Mouse (Mus musculus) heart, embryonic 12.5 days (tissue): Measurements from ENCODE around the gene Sox8. TPM values are rescaled to one million over a fixed set of nuclear protein-coding genes. Genes with fewer than 3 reads are reported as not detected.

Source experiments
- ATAC-seq: fragments of 200-750 bp; cut with Nextera tagmentation; 2 replicates; pipeline ENCODE4 v1.8.0; 2017; ENCODE audit warnings: moderate TSS enrichment, moderate library complexity; ENCODE audit not compliant: insufficient number of reproducible peaks, low FRiP score
- H3K27ac ChIP-seq: fragments of 300-500 bp; sonication (generic); 2 replicates; pipeline ENCODE4 v1.5.1; 2016; ENCODE audit warnings: mild to moderate bottlenecking, moderate library complexity; ENCODE audit not compliant: poor library complexity, severe bottlenecking
- H3K27me3 ChIP-seq: fragments of 300-500 bp; sonication (generic); replicated peaks from 2 replicates; pipeline ENCODE4 v1.6.1; 2016; ENCODE audit warnings: mild to moderate bottlenecking, moderate library complexity
- H3K36me3 ChIP-seq: fragments of 300-500 bp; sonication (generic); 2 replicates; pipeline ENCODE4 v1.6.1; 2016; ENCODE audit warnings: mild to moderate bottlenecking, moderate library complexity
- H3K4me1 ChIP-seq: fragments of 300-500 bp; sonication (generic); replicated peaks from 2 replicates; pipeline ENCODE4 v1.6.1; 2016; ENCODE audit warnings: mild to moderate bottlenecking
- H3K4me2 ChIP-seq: fragments of 300-500 bp; sonication (generic); 2 replicates; pipeline ENCODE4 v1.6.1; 2016; ENCODE audit warnings: mild to moderate bottlenecking, moderate library complexity
- H3K4me3 ChIP-seq: fragments of 300-500 bp; sonication (generic); 2 replicates; pipeline ENCODE4 v1.5.1; 2016; ENCODE audit warnings: mild to moderate bottlenecking
- H3K9ac ChIP-seq: fragments of 300-500 bp; sonication (generic); 2 replicates; pipeline ENCODE4 v1.6.1; 2016; ENCODE audit warnings: mild to moderate bottlenecking, moderate library complexity
- H3K9me3 ChIP-seq: fragments of 300-500 bp; sonication (generic); replicated peaks from 2 replicates; pipeline ENCODE4 v1.6.1; 2016; ENCODE audit warnings: mild to moderate bottlenecking, moderate library complexity
- WGBS: fragments of 180-500 bp; shearing (Covaris S2); methylation state at CpG from one replicate; pipeline ENCODE4 v1.1.7; 2016; 5-methylcytosine and 5-hydroxymethylcytosine counted together
- polyA plus RNA-seq: library from polyadenylated mRNA; unstranded; fragments of >200 nt; fragmentation: Nextera tagmentation; extraction: Ambion mirVana; gene quantifications from 2 replicates; pipeline ENCODE4 v1.2.1, GENCODE M21; 2016

Sox8 gene
- polyA plus RNA-seq, 1 experiment from 2014 or later = 1.9 TPM

- 5% methylated on average over 21 of the region's 21 CpGs for WGBS
- peak; percentile 39 for ATAC-seq
- peaks cover 55% of the 10 kb centered on the region for H3K4me1 ChIP-seq
- H3K4me3 ChIP-seq = peak overlapping the region; percentile 82
- peak overlapping the region; percentile 63 for H3K27ac ChIP-seq
- H3K9me3 ChIP-seq = no peaks in the 10 kb centered on the region
- H3K27me3 ChIP-seq = no peaks in the 10 kb centered on the region
- H3K9ac ChIP-seq = peak overlapping the region; percentile 88
- peaks cover under 1% of the 10 kb centered on the region for H3K36me3 ChIP-seq
- peak overlapping the region; percentile 97 for H3K4me2 ChIP-seq
Observed at GRCm38 (mm10) chr17:25579332-25580047, 9.0 kb upstream of the Sox8 start.

GRCm38 (mm10) chr17:25578920-25579319, 8.4 kb upstream of the Sox8 start, which contains the start of gene Lmf1:
TSS of gene Lmf1 (plus strand) at chr17:25579085.
- 0% methylated on average over 31 of the region's 31 CpGs for WGBS

GRCm38 (mm10) chr17:25577702-25578101, 7.2 kb upstream of the Sox8 start:
- WGBS = 60% methylated on average over 2 of the region's 2 CpGs
- Histone ChIP-seq H3K9ac (no peak overlapping the region), H3K4me2 (no peak overlapping the region), H3K36me3 (no peaks in the 10 kb centered on the region), H3K4me3 (no peak overlapping the region), H3K27ac (no peak overlapping the region), H3K27me3 (no peaks in the 10 kb centered on the region; the same call in 1 of the 2 replicates), H3K4me1 (peaks cover 44% of the 10 kb centered on the region), H3K9me3 (no peaks in the 10 kb centered on the region)
- ATAC-seq = no peak

More at GRCm38 (mm10) chr17:25578920-25579319, 8.4 kb upstream of the Sox8 start, which contains the start of gene Lmf1:
- H3K9me3 ChIP-seq = no peaks in the 10 kb centered on the region
- H3K27ac ChIP-seq = peak within 1 kb of the TSS; percentile 63
- H3K27me3 ChIP-seq = no peaks in the 10 kb centered on the region; the same call in 1 of the 2 replicates
- peak within 1 kb of the TSS; percentile 97 for H3K4me2 ChIP-seq
- H3K4me1 ChIP-seq = peaks cover 55% of the 10 kb centered on the region
- ATAC-seq = peak; percentile 95
- no peaks in the 10 kb centered on the region for H3K36me3 ChIP-seq
- H3K9ac ChIP-seq = peak within 1 kb of the TSS; percentile 88
- H3K4me3 ChIP-seq = peak within 1 kb of the TSS; percentile 82

- no peaks in the 10 kb centered on the region for H3K36me3 ChIP-seq
- H3K4me1 ChIP-seq = peaks cover 40% of the 10 kb centered on the region
- ATAC-seq = no peak
- WGBS = 62% methylated on average over 6 of the region's 6 CpGs
- no peak overlapping the region for H3K27ac ChIP-seq
- no peak overlapping the region for H3K4me3 ChIP-seq
- H3K9me3 ChIP-seq = no peaks in the 10 kb centered on the region
- H3K27me3 ChIP-seq = no peaks in the 10 kb centered on the region; the same call in 1 of the 2 replicates
- no peak overlapping the region for H3K9ac ChIP-seq
- H3K4me2 ChIP-seq = no peak overlapping the region
Observed at GRCm38 (mm10) chr17:25577263-25577662, 6.8 kb upstream of the Sox8 start.

- Histone ChIP-seq H3K27me3 (peaks cover 3% of the 10 kb centered on the region; the same call in 1 of the 2 replicates), H3K4me1 (peaks cover 37% of the 10 kb centered on the region), H3K4me2 (no peak overlapping the region), H3K9me3 (no peaks in the 10 kb centered on the region), H3K36me3 (no peaks in the 10 kb centered on the region), H3K9ac (no peak overlapping the region), H3K27ac (no peak overlapping the region), H3K4me3 (no peak overlapping the region)
- 64% methylated on average over 2 of the region's 2 CpGs for whole genome bisulfite sequencing
- no peak for ATAC-seq
Observed at GRCm38 (mm10) chr17:25576034-25576433, 5.5 kb upstream of the Sox8 start.

- peaks cover 38% of the 10 kb centered on the region for H3K4me1 ChIP-seq
- H3K4me3 ChIP-seq = no peak overlapping the region
- peak overlapping the region; percentile 9; the same call in 1 of the 2 replicates for H3K9ac ChIP-seq
- H3K27ac ChIP-seq = peak overlapping the region; percentile 36
- peaks cover 3% of the 10 kb centered on the region; the same call in 1 of the 2 replicates for H3K27me3 ChIP-seq
- ATAC-seq = no peak
- peak overlapping the region; percentile 15; the same call in 1 of the 2 replicates for H3K4me2 ChIP-seq
- H3K9me3 ChIP-seq = no peaks in the 10 kb centered on the region
- no peaks in the 10 kb centered on the region for H3K36me3 ChIP-seq
- 46% methylated on average over 12 of the region's 12 CpGs for WGBS
Observed at GRCm38 (mm10) chr17:25575208-25575971, 4.9 kb upstream of the Sox8 start.

- H3K27me3 ChIP-seq = peaks cover 37% of the 10 kb centered on the region
- peak overlapping the region; percentile 58 for H3K4me3 ChIP-seq
- no peaks in the 10 kb centered on the region for H3K36me3 ChIP-seq
- peak overlapping the region; percentile 70 for H3K9ac ChIP-seq
- peak overlapping the region; percentile 91 for H3K4me2 ChIP-seq
- peaks cover 45% of the 10 kb centered on the region for H3K4me1 ChIP-seq
- no peak overlapping the region for H3K27ac ChIP-seq
- no peak for ATAC-seq
- WGBS = 6% methylated on average over 8 of the region's 8 CpGs
- H3K9me3 ChIP-seq = no peaks in the 10 kb centered on the region
Observed at GRCm38 (mm10) chr17:25571453-25571820, 951 bp upstream of the Sox8 start.

GRCm38 (mm10) chr17:25569833-25570647, 446 bp downstream of the Sox8 start:
- H3K27ac ChIP-seq = no peak overlapping the region
- ATAC-seq = peak; percentile 7; the same call in 1 of the 2 replicates
- H3K27me3 ChIP-seq = peaks cover 37% of the 10 kb centered on the region
- H3K9ac ChIP-seq = peak overlapping the region; percentile 70
- 4% methylated on average over 54 of the region's 54 CpGs for WGBS
- peaks cover 44% of the 10 kb centered on the region for H3K4me1 ChIP-seq
- H3K36me3 ChIP-seq = no peaks in the 10 kb centered on the region
- peak overlapping the region; percentile 91 for H3K4me2 ChIP-seq
- no peaks in the 10 kb centered on the region for H3K9me3 ChIP-seq
- peak overlapping the region; percentile 58 for H3K4me3 ChIP-seq

GRCm38 (mm10) chr17:25568880-25569279, 1.6 kb downstream of the Sox8 start:
- Histone ChIP-seq H3K4me3 (0 out of 2 replicates have a peak overlapping the region, but pooled peaks have one; percentile 3), H3K4me1 (peaks cover 51% of the 10 kb centered on the region), H3K4me2 (peak overlapping the region; percentile 91), H3K36me3 (no peaks in the 10 kb centered on the region), H3K27me3 (peaks cover 37% of the 10 kb centered on the region), H3K27ac (no peak overlapping the region), H3K9ac (no peak overlapping the region), H3K9me3 (no peaks in the 10 kb centered on the region)
- 75% methylated on average over 11 of the region's 11 CpGs for WGBS
- ATAC-seq = no peak

GRCm38 (mm10) chr17:25568206-25568605, 2.3 kb downstream of the Sox8 start:
- Histone ChIP-seq H3K27me3 (peaks cover 37% of the 10 kb centered on the region), H3K9me3 (no peaks in the 10 kb centered on the region), H3K4me3 (no peak overlapping the region), H3K4me1 (peaks cover 57% of the 10 kb centered on the region), H3K27ac (no peak overlapping the region), H3K4me2 (no peak overlapping the region), H3K36me3 (no peaks in the 10 kb centered on the region), H3K9ac (no peak overlapping the region)
- WGBS = 47% methylated on average over 10 of the region's 10 CpGs
- no peak for ATAC-seq
